Mouse (Mus musculus) midbrain, postnatal 0 days (tissue): ENCODE results near the gene Zfp36l2. TPM values are rescaled to one million over a fixed set of nuclear protein-coding genes. Genes with fewer than 3 reads are reported as not detected.

Experiments
- ATAC-seq: fragments of 200-750 bp; cut with Nextera tagmentation; 2 replicates; pipeline ENCODE4 v1.8.0; 2017; ENCODE audit warnings: moderate number of reproducible peaks, mild to moderate bottlenecking, moderate TSS enrichment, moderate library complexity; ENCODE audit not compliant: low FRiP score
- DNase-seq: peaks from one replicate; pipeline ENCODE4 v3.0.0-alpha.2; 2015; ENCODE audit warnings: low spot score
- H3K27ac ChIP-seq: fragments of 300-500 bp; sonication (generic); 2 replicates; pipeline ENCODE4 v1.5.1; 2014; ENCODE audit warnings: low read depth, mild to moderate bottlenecking, low read length, mixed read lengths
- H3K27me3 ChIP-seq: fragments of 300-500 bp; sonication (generic); 2 replicates; pipeline ENCODE4 v1.6.1; 2014; ENCODE audit warnings: low read length, control low read depth, mixed read lengths; ENCODE audit not compliant: insufficient read depth
- H3K36me3 ChIP-seq: fragments of 300-500 bp; sonication (generic); 2 replicates; pipeline ENCODE4 v1.6.1; 2014; ENCODE audit warnings: low read length, control low read depth, mixed read lengths; ENCODE audit not compliant: insufficient read depth
- H3K4me1 ChIP-seq: fragments of 300-500 bp; sonication (generic); 2 replicates; pipeline ENCODE4 v1.6.1; 2014; ENCODE audit warnings: mild to moderate bottlenecking, control low read depth, antibody characterized with exemption, low read length, mixed read lengths; ENCODE audit not compliant: insufficient read depth
- H3K4me2 ChIP-seq: fragments of 300-500 bp; sonication (generic); 2 replicates; pipeline ENCODE4 v1.6.1; 2014; ENCODE audit warnings: low read depth, mild to moderate bottlenecking, low read length, mixed read lengths; ENCODE audit not compliant: poor library complexity, severe bottlenecking
- H3K4me3 ChIP-seq: fragments of 300-500 bp; sonication (generic); 2 replicates; pipeline ENCODE4 v1.5.1; 2014; ENCODE audit warnings: low read depth, mild to moderate bottlenecking, low read length, moderate library complexity
- H3K9ac ChIP-seq: fragments of 300-500 bp; sonication (generic); replicated peaks from 2 replicates; pipeline ENCODE4 v1.6.1; 2014; ENCODE audit warnings: mild to moderate bottlenecking, low read length, moderate library complexity, mixed read lengths; ENCODE audit not compliant: poor library complexity, severe bottlenecking
- H3K9me3 ChIP-seq: fragments of 300-500 bp; sonication (generic); 2 replicates; pipeline ENCODE4 v1.6.1; 2016; ENCODE audit warnings: low read length, control low read depth
- CTCF ChIP-seq: IDR thresholded peaks from 2 replicates; pipeline ENCODE4 v1.5.1; 2016; ENCODE audit warnings: antibody characterized with exemption, mild to moderate bottlenecking
- WGBS: fragments of 180-500 bp; shearing (Covaris S2); extraction: QIAGEN DNeasy Blood & Tissue Kit; methylation state at CpG from one replicate; pipeline ENCODE4 v1.1.7; 2014; 5-methylcytosine and 5-hydroxymethylcytosine counted together
- polyA plus RNA-seq: library from polyadenylated mRNA; unstranded; fragments of >200 nt; fragmentation: Nextera tagmentation; extraction: Ambion mirVana; gene quantifications from 2 replicates; pipeline ENCODE4 v1.2.1, GENCODE M21; 2015
- total RNA-seq: library from RNA; depleted of rRNA; stranded (reverse); fragments of >200 nt; gene quantifications from 2 replicates; pipeline ENCODE4 v1.2.3, GENCODE M21; 2014

Zfp36l2 gene
- total and polyA plus RNA-seq, 2 experiments from 2014 or later, result 5.9 to 17.7 TPM

DNA sequence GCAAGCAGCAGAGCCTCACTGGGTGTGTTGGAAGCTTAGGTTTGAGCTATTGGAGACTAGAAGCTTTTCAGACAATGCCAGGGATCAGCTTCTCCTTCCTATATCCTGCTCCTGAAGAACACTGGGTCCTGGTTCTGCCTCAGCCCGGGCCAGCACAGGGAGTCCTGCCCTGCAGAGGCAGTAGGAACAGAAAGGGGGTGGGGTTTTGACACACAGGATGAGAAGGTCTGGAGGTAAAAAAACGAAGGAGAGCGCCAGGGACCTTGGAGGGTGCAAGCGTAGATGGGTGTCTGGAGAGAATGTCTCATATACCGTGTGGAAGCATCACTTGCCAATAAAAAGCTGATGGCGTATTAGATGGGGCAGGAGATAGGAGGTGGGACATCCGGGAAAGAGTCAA, 11.3 kb downstream of the Zfp36l2 start:
- Histone ChIP-seq H3K9ac (no peak overlapping the region), H3K4me3 (no peak overlapping the region), H3K4me2 (no peak overlapping the region), H3K36me3 (no peaks in the 10 kb centered on the region), H3K9me3 (peaks cover 3% of the 10 kb centered on the region; the same call in 1 of the 2 replicates), H3K27me3 (no peaks in the 10 kb centered on the region), H3K4me1 (no peaks in the 10 kb centered on the region), H3K27ac (no peak overlapping the region)
- no peak for DNase-seq
- no peak for TF ChIP-seq CTCF
- 90% methylated on average over 7 of the region's 7 CpGs for WGBS
- no peak for ATAC-seq

DNA sequence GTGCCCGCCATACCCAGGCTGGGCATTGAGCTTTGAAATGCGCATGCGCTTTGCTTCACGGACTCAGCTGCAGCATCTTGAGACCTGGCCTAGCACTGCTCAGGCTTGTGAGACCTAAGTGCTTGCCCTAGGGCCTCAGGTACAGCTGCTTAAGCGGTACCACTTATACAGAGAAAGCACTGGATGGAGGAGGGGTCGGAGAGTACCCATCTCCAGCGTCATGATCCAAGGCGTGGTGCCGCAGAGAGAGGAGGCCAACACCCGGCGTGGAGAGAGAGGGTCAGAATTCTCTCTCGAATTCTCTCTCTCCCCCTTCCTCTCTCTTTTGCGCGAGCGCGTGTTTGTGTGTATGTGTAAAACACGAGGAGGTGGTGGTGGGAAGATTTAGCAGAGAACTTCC, 12.6 kb downstream of the Zfp36l2 start:
- H3K9ac ChIP-seq, result no peak overlapping the region
- WGBS, result 98% methylated on average over 17 of the region's 17 CpGs
- no peak for TF ChIP-seq CTCF
- DNase-seq (no peak), ATAC-seq (no peak)
- no peaks in the 10 kb centered on the region for H3K27me3 ChIP-seq
- no peaks in the 10 kb centered on the region for H3K4me1 ChIP-seq
- no peak overlapping the region for H3K4me2 ChIP-seq
- H3K27ac ChIP-seq, result no peak overlapping the region
- no peaks in the 10 kb centered on the region for H3K36me3 ChIP-seq
- no peak overlapping the region for H3K4me3 ChIP-seq
- H3K9me3 ChIP-seq, result peaks cover 3% of the 10 kb centered on the region; the same call in 1 of the 2 replicates

DNA sequence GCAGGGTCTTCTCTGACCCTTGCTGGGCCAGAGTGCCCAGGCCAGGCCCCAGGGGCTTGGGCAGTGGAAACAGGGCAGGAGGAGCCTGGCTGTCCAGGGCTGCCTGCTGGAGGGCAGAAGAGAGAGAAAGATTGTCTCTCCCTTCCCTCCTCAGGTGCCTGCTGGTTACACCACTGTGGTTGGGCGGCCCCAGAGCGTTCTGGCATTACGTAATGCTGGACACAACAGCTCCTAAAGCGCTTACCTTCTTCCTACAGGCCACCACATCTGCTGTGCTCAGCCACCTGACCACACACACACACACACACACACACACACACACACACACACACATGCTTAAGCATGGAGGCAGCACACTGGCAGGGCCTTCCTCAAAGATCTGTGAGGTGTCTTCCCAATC, 20.4 kb downstream of the Zfp36l2 start:
- no peaks in the 10 kb centered on the region for H3K4me1 ChIP-seq
- 92% methylated on average over 2 of the region's 4 CpGs for WGBS
- ATAC-seq, result no peak

GRCm38 (mm10) chr17:84166135-84166860, 21.4 kb downstream of the Zfp36l2 start:
- Histone ChIP-seq H3K4me3 (no peak overlapping the region), H3K9me3 (no peaks in the 10 kb centered on the region), H3K27me3 (no peaks in the 10 kb centered on the region), H3K27ac (no peak overlapping the region), H3K4me1 (no peaks in the 10 kb centered on the region), H3K36me3 (no peaks in the 10 kb centered on the region), H3K9ac (no peak overlapping the region), H3K4me2 (no peak overlapping the region)
- no peak for TF ChIP-seq CTCF
- DNase-seq (no peak), ATAC-seq (no peak)
- 86% methylated on average over 9 of the region's 9 CpGs for WGBS

More for the DNA sequence above, 20.4 kb downstream of the Zfp36l2 start:
- Histone ChIP-seq H3K4me2 (no peak overlapping the region), H3K27me3 (no peaks in the 10 kb centered on the region), H3K9ac (no peak overlapping the region), H3K9me3 (no peaks in the 10 kb centered on the region), H3K27ac (no peak overlapping the region), H3K4me3 (no peak overlapping the region), H3K36me3 (no peaks in the 10 kb centered on the region)
- no peak for DNase-seq
- no peak for TF ChIP-seq CTCF

- no peak overlapping the region for H3K27ac ChIP-seq
- H3K4me1 ChIP-seq, result no peaks in the 10 kb centered on the region
- no peak overlapping the region for H3K4me3 ChIP-seq
- H3K9ac ChIP-seq, result no peak overlapping the region
- 76% methylated on average over 3 of the region's 3 CpGs for whole genome bisulfite sequencing
- no peaks in the 10 kb centered on the region for H3K27me3 ChIP-seq
- H3K4me2 ChIP-seq, result no peak overlapping the region
- no peak for TF ChIP-seq CTCF
- DNase-seq (no peak), ATAC-seq (no peak)
- no peaks in the 10 kb centered on the region for H3K36me3 ChIP-seq
- H3K9me3 ChIP-seq, result no peaks in the 10 kb centered on the region
Observed at GRCm38 (mm10) chr17:84165735-84166134, 22.0 kb downstream of the Zfp36l2 start.

DNA sequence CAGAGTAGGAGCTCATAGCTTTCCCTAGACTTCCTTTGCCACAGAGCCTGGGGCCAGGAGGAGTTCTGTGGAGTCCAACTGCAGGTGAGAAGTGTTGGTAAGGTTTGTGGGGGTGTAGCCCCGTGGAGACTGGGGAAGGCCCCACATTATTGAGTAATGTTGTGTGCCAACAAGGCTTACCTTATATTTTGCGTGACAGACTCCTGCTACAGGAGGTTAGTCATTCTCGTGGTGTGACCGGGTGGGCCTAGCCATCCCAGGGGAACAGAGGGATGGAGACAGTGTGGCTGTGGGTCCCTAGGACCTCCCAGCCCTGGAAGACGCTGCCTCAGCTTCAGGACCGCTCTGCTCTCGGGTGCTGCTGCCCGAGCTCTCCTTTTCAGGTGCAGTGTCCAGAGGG, 23.6 kb downstream of the Zfp36l2 start:
- H3K27me3 ChIP-seq, result no peaks in the 10 kb centered on the region
- ATAC-seq (no peak), DNase-seq (no peak)
- no peaks in the 10 kb centered on the region for H3K9me3 ChIP-seq
- H3K4me3 ChIP-seq, result no peak overlapping the region
- TF ChIP-seq CTCF, result no peak
- H3K36me3 ChIP-seq, result no peaks in the 10 kb centered on the region
- H3K9ac ChIP-seq, result no peak overlapping the region
- no peak overlapping the region for H3K4me2 ChIP-seq
- H3K4me1 ChIP-seq, result no peaks in the 10 kb centered on the region
- no peak overlapping the region for H3K27ac ChIP-seq
- WGBS, result 86% methylated on average over 8 of the region's 8 CpGs
